Mouse (Mus musculus) fat pad, adult 2 months (tissue): Measurements from ENCODE around the gene Myo6.
"Not testable (repeated sequence)": the region's sequence is repeated elsewhere in the genome, so short reads cannot be mapped to it uniquely, and the experiment has no call there.

Experiments used
- DNase-seq: peaks from one replicate; pipeline ENCODE4 v3.0.0-alpha.2; 2011; ENCODE audit warnings: low read depth, low spot score; ENCODE audit errors: extremely low read depth

Gene Myo6

GRCm38 (mm10) chr9:80286845-80287244, 122.0 kb downstream of the Myo6 start:
- DNase-seq, result no peak

GRCm38 (mm10) chr9:80293056-80293584, 128.3 kb downstream of the Myo6 start:
- no peak for DNase-seq

- DNase-seq, result no peak
Observed at GRCm38 (mm10) chr9:80296086-80296485, 131.3 kb downstream of the Myo6 start.

GRCm38 (mm10) chr9:80299031-80299430, 134.2 kb downstream of the Myo6 start:
- DNase-seq, result no peak

- DNase-seq, result no peak
Observed at GRCm38 (mm10) chr9:80303518-80303917, 138.7 kb downstream of the Myo6 start.

- DNase-seq, result no peak
Observed at GRCm38 (mm10) chr9:80306390-80306789, 141.6 kb downstream of the Myo6 start.

GRCm38 (mm10) chr9:80306853-80307252, 142.0 kb downstream of the Myo6 start:
- no peak for DNase-seq

- DNase-seq, result no peak
Observed at GRCm38 (mm10) chr9:80307629-80308028, 142.8 kb downstream of the Myo6 start.

GRCm38 (mm10) chr9:80313610-80314009, 148.8 kb downstream of the Myo6 start:
- DNase-seq, result no peak

- DNase-seq, result no peak
Observed at GRCm38 (mm10) chr9:80315922-80316321, 151.1 kb downstream of the Myo6 start.

- DNase-seq, result no peak
Observed at GRCm38 (mm10) chr9:80318027-80318426, 153.2 kb downstream of the Myo6 start.

- not testable (repeated sequence) for DNase-seq
Observed at GRCm38 (mm10) chr9:80321051-80321887, 156.4 kb downstream of the Myo6 start.

GRCm38 (mm10) chr9:80332153-80332552, 167.3 kb downstream of the Myo6 start:
- DNase-seq, result no peak

GRCm38 (mm10) chr9:80333466-80333865, 168.6 kb downstream of the Myo6 start:
- no peak for DNase-seq

- no peak for DNase-seq
Observed at GRCm38 (mm10) chr9:80333998-80334605, 169.3 kb downstream of the Myo6 start.

- no peak for DNase-seq
Observed at GRCm38 (mm10) chr9:80335660-80336357, 171.0 kb downstream of the Myo6 start.

- DNase-seq, result no peak
Observed at GRCm38 (mm10) chr9:80338026-80338425, 173.2 kb downstream of the Myo6 start.

GRCm38 (mm10) chr9:80340927-80341326, 176.1 kb downstream of the Myo6 start:
- DNase-seq, result no peak

- no peak for DNase-seq
Observed at GRCm38 (mm10) chr9:80341756-80342155, 176.9 kb downstream of the Myo6 start.

GRCm38 (mm10) chr9:80342520-80342919, 177.7 kb downstream of the Myo6 start:
- DNase-seq, result no peak

GRCm38 (mm10) chr9:80344451-80345000, 179.7 kb downstream of the Myo6 start:
- DNase-seq, result no peak
